Mouse (Mus musculus) cerebellum, adult 2 months (tissue): ENCODE measurements around the gene Fstl4. TPM values are rescaled to one million over a fixed set of nuclear protein-coding genes. Genes with fewer than 3 reads are reported as not detected.

Source experiments
- DNase-seq, 2 experiments: peaks; one replicate each; pipeline ENCODE4 v3.0.0; 2021
- H3K27ac ChIP-seq: fragments of 200-500 bp; 2 replicates; pipeline ENCODE4 v1.5.1; 2012; ENCODE audit warnings: low read length, control low read depth, inconsistent platforms; ENCODE audit not compliant: insufficient read depth
- H3K27me3 ChIP-seq: fragments of 200-500 bp; 2 replicates; pipeline ENCODE4 v1.6.1; 2012; ENCODE audit warnings: inconsistent platforms, mild to moderate bottlenecking, low read length, moderate library complexity; ENCODE audit not compliant: control insufficient read depth, insufficient read depth
- H3K4me1 ChIP-seq: fragments of 200-500 bp; 2 replicates; pipeline ENCODE4 v1.6.1; 2011; ENCODE audit warnings: low read length; ENCODE audit not compliant: control insufficient read depth, insufficient read depth
- H3K4me3 ChIP-seq: fragments of 200-500 bp; replicated peaks from 2 replicates; pipeline ENCODE3; 2011; ENCODE audit warnings: mild to moderate bottlenecking, low read depth, low read length, control low read depth; ENCODE audit not compliant: insufficient read depth
- CTCF ChIP-seq: fragments of 200-500 bp; IDR thresholded peaks from 2 replicates; pipeline ENCODE4 v1.5.1; 2011; ENCODE audit warnings: low read depth, mild to moderate bottlenecking, control low read depth, low read length, moderate library complexity, borderline replicate concordance; ENCODE audit not compliant: insufficient read depth
- POLR2A ChIP-seq: fragments of 200-500 bp; IDR thresholded peaks from 2 replicates; pipeline ENCODE4 v1.6.1; 2011; ENCODE audit warnings: low read length, control low read depth, borderline replicate concordance; ENCODE audit not compliant: insufficient read depth
- WGBS: fragments of 180-500 bp; shearing (Covaris S2); methylation state at CpG from one replicate; pipeline ENCODE4 v1.1.7; 2018; 5-methylcytosine and 5-hydroxymethylcytosine counted together
- polyA plus RNA-seq: library from polyadenylated mRNA; depleted of rRNA; stranded (reverse); fragments of >200 nt; gene quantifications from 2 replicates; pipeline ENCODE4 v1.2.3, GENCODE M21; 2012

Gene Fstl4
- polyA plus RNA-seq, 1 experiment: 4.1 TPM

DNA sequence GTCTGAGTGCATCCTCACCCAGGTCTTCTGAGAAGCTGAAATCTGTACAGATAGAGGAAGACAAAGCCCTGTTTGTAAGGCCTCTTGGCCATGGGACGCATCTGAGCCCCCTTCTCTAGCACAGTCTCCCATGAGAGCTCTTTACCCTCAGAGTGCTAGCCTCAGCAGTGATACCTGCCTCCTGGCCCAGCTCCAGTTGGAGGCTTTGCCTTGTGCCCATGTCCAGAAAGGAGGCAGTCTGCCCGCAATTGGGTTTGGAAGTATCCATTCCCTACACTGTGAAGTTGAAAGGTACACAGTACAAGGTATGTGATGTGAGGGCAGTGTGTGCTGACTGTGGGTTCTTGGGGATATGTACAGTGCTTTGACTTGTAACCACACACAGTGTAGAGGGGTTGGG lies 84.3 kb downstream of the Fstl4 start:
- no peak for TF ChIP-seq CTCF
- no peak for TF ChIP-seq POLR2A
- WGBS: 38% methylated on average over 2 of the region's 2 CpGs
- H3K27me3 ChIP-seq: no peaks in the 10 kb centered on the region
- peaks cover 15% of the 10 kb centered on the region for H3K4me1 ChIP-seq
- H3K4me3 ChIP-seq: no peak overlapping the region
- H3K27ac ChIP-seq: no peak overlapping the region
- peak in 1 of 2 experiments; percentile 19 for DNase-seq

DNA sequence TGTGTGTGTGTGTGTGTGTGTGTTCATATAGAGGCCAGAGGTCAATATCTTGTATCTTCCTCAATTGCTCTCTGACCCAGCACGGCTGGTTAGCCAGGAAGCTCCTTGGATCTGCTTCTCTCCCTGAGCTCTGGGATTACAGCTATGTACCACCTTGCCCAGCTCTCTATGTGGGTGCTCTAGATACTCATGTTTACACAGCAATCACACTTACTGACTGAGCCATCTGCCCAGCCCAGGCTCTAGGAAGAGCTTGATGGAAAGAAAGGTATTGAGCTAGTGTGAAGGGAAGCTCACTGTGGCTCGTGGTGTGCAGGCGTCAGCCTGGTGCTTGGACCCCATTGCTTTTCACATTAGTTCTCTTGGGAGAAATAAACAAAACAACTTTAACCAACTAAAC lies 85.6 kb downstream of the Fstl4 start:
- no peak overlapping the region for H3K4me3 ChIP-seq
- no peak for TF ChIP-seq CTCF
- TF ChIP-seq POLR2A: no peak
- no peaks in the 10 kb centered on the region for H3K27me3 ChIP-seq
- 96% methylated on average over 3 of the region's 3 CpGs for whole genome bisulfite sequencing
- no peak overlapping the region for H3K27ac ChIP-seq
- no peak for DNase-seq
- H3K4me1 ChIP-seq: peaks cover 17% of the 10 kb centered on the region

DNA sequence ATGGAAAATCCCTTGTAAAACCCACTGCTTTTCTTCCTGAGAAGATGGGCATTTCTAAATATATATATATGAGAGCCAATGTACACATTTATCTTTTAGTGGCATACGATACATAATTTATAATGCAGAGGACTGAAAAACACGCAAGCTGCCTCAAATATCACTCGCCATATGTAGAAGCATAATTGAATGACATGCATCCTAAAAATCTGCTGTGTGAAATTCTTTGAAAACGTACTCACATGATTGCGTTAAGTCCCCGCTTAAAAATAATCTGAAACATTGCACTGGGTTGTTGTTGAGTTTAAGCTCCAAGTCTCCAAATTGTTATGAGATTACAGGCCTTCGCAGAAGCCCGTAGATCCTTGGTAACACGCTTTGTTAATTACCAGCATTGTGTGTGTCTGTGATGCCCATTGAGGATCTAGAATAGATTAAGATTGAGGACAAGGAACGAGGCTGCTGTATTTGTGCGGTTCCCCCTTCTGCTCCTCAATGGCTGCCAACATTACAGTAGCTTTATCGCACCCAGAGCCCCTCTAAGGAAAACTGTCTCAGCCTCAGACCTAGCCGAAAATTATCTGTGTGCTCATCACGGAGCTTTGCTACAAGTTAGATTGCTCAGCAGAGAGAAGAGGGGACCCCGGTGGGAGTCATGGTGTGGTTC lies 108.5 kb downstream of the Fstl4 start:
- H3K27me3 ChIP-seq: no peaks in the 10 kb centered on the region
- H3K4me1 ChIP-seq: peaks cover 11% of the 10 kb centered on the region; the same call in 1 of the 2 replicates
- TF ChIP-seq POLR2A: no peak
- no peak for TF ChIP-seq CTCF
- 94% methylated on average over 15 of the region's 15 CpGs for WGBS
- H3K4me3 ChIP-seq: no peak overlapping the region
- H3K27ac ChIP-seq: no peak overlapping the region
- DNase-seq: no peak

DNA sequence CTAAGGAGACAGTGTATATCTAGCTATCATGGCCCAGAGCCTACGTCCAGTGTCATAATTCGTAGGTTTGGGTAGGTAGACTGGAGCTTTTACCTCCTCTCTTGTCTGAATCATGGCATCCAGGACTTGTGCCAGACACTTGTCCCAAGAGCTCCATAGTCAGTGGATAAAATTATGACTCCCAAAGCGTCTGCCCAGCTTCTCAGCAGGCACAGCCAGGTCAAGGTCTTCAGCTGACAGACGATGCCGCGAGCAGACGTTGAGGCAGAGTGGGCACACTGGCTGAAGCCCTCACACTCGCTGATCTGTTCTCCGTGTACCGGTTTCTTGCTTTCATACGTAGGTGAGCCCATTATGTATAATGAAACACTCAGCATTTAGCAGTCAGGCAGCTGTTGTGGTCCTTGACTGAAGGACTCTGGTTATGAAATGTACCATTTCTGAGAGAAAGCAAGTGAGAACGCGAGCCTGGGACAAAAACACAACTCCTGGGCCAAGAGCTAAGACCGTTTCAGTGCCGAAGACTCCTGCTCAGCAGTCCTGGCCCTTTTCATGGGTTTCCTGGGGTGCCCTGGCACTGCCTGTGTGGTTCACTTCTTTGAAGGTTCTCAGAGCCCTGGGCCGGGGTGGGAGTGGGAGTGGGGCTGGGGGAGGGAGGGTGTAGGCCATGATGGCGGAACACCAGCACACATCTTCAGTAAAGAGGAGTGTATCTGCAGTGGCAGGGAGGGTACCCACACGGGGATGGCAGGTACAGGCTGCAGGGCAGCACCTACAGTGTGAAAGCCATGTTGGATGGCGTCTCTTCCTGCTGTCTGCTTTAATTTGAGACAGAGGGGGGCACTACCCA lies 111.7 kb downstream of the Fstl4 start:
- Histone ChIP-seq H3K4me3 (no peak overlapping the region), H3K27ac (no peak overlapping the region), H3K4me1 (peaks cover 17% of the 10 kb centered on the region; the same call in 1 of the 2 replicates), H3K27me3 (no peaks in the 10 kb centered on the region)
- TF ChIP-seq CTCF: no peak
- no peak for TF ChIP-seq POLR2A
- DNase-seq: peak; percentile 33 to 57
- WGBS: 24% methylated on average over 19 of the region's 19 CpGs

DNA sequence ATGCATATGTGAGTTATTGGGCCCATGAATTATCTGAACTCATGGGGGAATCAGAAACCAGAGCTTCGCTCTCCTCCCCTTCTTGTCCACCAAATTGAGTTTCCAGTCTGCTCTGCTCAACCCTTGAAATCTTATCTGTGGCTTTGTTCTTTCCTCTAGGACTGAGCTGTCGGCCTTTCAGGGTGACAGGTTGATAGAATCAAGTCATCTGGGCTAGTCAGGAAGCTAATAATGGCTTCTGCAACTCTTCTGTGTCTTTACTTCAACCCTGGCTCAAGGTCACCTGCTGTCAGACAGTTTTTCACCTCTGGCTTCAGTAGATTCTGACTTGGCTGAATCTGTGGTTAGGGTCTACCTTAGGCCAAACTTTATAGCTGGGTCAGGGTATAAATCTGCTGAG lies 113.2 kb downstream of the Fstl4 start:
- no peak for DNase-seq
- WGBS: 99% methylated on average over 2 of the region's 2 CpGs
- no peak overlapping the region for H3K27ac ChIP-seq
- no peak for TF ChIP-seq CTCF
- TF ChIP-seq POLR2A: no peak
- no peaks in the 10 kb centered on the region for H3K27me3 ChIP-seq
- H3K4me1 ChIP-seq: peaks cover 17% of the 10 kb centered on the region; the same call in 1 of the 2 replicates
- H3K4me3 ChIP-seq: no peak overlapping the region

DNA sequence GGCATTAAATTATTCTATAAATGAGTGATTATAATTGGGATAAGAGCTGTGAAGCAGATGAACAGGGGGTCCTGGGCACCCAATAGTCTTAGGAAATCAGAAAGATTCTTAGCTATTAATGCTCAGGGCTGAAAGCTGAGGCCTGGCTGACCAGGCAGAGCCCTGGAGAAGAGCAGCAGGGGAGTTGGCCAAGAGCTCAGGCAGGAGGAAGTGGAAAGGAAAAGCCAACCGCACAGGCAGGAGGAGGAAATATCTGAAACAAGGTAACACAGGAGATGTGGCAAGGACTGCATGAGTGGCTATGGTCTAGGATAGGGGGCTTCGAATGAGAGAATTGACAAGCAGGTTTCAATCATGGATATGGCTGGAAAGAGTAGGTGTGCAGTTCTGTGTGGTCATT lies 115.5 kb downstream of the Fstl4 start:
- WGBS: 33% methylated on average over 2 of the region's 2 CpGs
- H3K4me3 ChIP-seq: no peak overlapping the region
- peak in 1 of 2 experiments; percentile 38 for DNase-seq
- no peak overlapping the region for H3K27ac ChIP-seq
- H3K27me3 ChIP-seq: no peaks in the 10 kb centered on the region
- TF ChIP-seq POLR2A (no peak), CTCF (no peak)
- peaks cover 17% of the 10 kb centered on the region; the same call in 1 of the 2 replicates for H3K4me1 ChIP-seq

DNA sequence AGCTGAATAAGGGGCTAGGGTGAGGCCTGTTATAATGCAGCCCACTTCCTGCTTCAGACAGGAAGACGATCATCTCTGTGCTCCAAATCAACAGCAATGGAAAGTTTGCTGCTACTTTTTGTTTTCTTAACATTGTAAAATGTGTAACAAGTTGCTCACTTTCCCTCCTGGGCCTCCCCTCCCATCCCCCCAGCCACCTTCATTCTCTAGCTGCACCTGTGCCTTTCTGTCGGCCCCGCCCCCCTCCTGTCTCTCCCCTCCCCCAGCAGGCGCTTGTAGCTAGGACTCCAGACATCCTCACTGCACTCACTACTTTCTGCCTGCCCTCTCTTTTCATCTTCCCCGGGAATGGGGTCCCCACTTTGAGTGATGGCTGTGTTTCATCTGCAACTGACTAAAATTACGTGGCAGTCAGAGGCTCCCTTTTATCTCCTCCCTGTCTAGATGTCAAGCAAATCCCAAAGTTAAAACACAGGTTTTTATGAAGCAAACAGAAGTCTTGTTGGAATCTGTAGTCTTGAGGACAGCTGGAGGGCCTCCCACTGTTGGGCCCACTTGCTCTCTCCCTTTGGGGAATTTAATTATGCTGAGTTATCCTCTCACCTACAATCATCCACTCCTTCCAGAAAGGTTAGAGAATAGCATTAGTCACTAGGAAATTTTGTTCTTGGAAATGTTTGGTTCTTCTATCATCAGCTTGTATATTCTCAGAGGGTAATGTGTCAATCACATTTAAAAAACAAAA lies 122.3 kb downstream of the Fstl4 start:
- WGBS: 70% methylated on average over 6 of the region's 6 CpGs
- Histone ChIP-seq H3K27me3 (no peaks in the 10 kb centered on the region), H3K27ac (no peak overlapping the region), H3K4me1 (peaks cover 9% of the 10 kb centered on the region), H3K4me3 (no peak overlapping the region)
- no peak for DNase-seq
- TF ChIP-seq CTCF (no peak), POLR2A (no peak)
